Mouse (Mus musculus): ENCODE measurements around the gene Cyren. TPM values are rescaled to one million over a fixed set of nuclear protein-coding genes. Genes with fewer than 3 reads are reported as not detected.

Gene Cyren
- 1 to 10 TPM; 5.9 to 7.1 TPM for total RNA-seq (2021)
- long read RNA-seq, experiment 1, partial matches to known transcripts, result 4 of 14 reads
- long read RNA-seq, experiment 1, other reads (novel, unspliced or antisense), result 7 of 14 reads
- long read RNA-seq, experiment 2, partial matches to known transcripts, result 0 of 4 reads
- long read RNA-seq, experiment 2, other reads (novel, unspliced or antisense), result 1 of 4 reads

DNA sequence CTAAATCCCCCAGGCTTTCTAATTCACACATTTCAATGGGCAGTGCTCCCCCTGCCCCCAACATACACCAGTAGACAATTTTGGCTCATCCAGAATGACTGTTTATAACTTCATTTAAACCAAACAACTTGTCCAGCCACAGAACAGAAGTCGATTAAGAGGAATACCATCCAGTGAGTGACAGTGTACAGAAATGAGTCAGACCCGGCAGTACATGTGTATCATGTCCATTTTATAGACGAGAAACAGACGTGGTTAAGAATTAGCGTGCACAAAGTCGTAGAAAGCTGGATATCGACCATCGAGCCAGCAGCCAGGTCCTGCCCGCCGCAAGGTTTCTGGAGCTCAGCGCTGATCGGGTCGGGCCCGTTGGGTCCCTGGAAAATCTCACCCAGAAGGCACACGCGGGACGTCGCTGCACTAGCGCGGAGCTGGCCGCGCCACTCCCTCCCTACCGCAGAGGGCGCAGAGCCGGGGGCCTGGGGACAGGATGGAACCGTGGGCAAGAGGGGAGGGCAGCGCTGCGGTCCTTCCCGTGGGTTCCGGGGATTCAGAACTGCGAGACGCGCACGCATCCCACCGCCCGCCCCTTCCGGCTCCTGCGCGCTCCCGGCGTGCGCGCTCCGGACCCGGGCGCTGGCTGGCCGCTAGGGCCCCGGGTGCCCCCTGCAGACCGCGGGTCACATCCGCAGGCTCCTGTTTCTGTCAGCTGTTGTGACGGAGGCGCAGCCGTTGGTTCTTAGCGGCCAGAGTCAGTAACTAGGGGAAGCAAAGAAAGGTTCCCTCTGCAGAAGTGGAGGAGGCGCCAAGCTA is at the start of gene Cyren:
Gene Cyren, minus strand, starts transcription at position 552 of the 813 bp plus-strand sequence.
- peak; percentile 97 for DNase-seq
- intact Hi-C loops (cut with DNase I), result loop anchor here (2.0 to 5.0 kb wide), 3 partner anchors 15 to 365 kb away; partner anchors contain the start of genes Agbl3 and Tmem140

GRCm38 (mm10) chr6:34927594-34927993 is 49.7 kb upstream of the Cyren start:
- no peak for DNase-seq
- intact Hi-C loops (cut with DNase I), result loop anchor here (5.0 to 10.0 kb wide), 2 partner anchors 415 to 633 kb away; no protein-coding TSS in a partner anchor

GRCm38 (mm10) chr6:34927156-34927555 is 49.3 kb upstream of the Cyren start:
- intact Hi-C loops (cut with DNase I), result loop anchor here (5.0 to 10.0 kb wide), 2 partner anchors 415 to 632 kb away; no protein-coding TSS in a partner anchor
- peak; percentile 70 to 80 for DNase-seq

DNA sequence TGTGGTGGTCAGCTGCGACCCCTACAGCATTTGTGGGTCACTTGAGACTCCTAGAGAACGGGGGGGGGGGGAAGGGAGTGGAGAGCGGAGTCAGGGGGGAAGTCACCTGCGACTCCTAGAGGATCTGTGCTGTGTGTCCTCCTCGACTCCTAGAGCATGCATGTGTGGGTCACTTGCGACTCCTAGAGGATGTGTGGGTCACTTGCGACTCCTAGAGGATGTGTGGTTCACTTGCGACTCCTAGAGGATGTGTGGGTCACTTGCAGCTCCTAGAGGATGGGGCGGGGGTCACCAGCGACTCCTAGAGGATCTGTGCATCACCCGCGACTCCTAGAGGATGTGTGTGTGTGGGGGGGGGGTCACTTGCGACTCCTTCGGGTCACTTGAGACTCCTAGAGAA is 44.1 kb upstream of the Cyren start:
- intact Hi-C loops (cut with DNase I), result loop anchor here (2.0 to 10.0 kb wide), 3 partner anchors 41 to 627 kb away; no protein-coding TSS in a partner anchor
- peak; percentile 48 to 65 for DNase-seq

DNA sequence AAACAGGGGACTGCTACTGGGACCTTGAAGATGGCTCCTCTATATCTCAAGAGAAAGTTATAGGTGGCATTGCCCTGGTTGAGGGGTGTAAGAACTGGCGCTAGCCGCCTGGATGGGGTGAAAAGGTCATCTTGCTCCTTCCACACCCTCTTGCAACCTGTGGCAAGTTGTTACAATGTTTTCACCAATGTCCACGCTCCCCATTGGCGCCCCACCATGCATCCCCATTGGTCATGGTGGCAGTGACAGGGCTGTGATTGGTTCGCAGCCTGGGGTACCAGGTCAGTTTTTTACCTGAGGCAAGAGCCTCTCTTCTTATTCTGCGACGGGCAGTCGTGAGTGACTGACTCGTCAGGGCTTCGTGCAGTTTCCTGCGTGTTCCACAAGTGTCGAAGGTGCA is 42.8 kb upstream of the Cyren start:
- no peak for DNase-seq
- intact Hi-C loops (cut with DNase I), result loop anchor here (5.0 to 10.0 kb wide), 2 partner anchors 143 to 626 kb away; no protein-coding TSS in a partner anchor

GRCm38 (mm10) chr6:34919956-34920355 is 42.1 kb upstream of the Cyren start, which contains the start of gene Stra8:
Stra8 (plus strand) TSS chr6:34920163.
- DNase-seq, result no peak
- intact Hi-C loops (cut with DNase I), result loop anchor here (5.0 to 10.0 kb wide), 3 partner anchors 143 to 625 kb away; no protein-coding TSS in a partner anchor

GRCm38 (mm10) chr6:34919146-34919545 is 41.3 kb upstream of the Cyren start:
- intact Hi-C loops (cut with DNase I), result loop anchor here (5.0 kb wide), 1 partner anchor 157 kb away; no protein-coding TSS in a partner anchor
- no peak for DNase-seq

GRCm38 (mm10) chr6:34914462-34914861 is 36.6 kb upstream of the Cyren start:
- intact Hi-C loops (cut with DNase I), result no loop called here
- DNase-seq, result no peak

GRCm38 (mm10) chr6:34913341-34914040 is 35.6 kb upstream of the Cyren start:
- DNase-seq, result no peak
- intact Hi-C loops (cut with DNase I), result no loop called here

GRCm38 (mm10) chr6:34910371-34911219 is 32.7 kb upstream of the Cyren start, which contains the start of gene Wdr91:
Wdr91 (minus strand) TSS chr6:34910876.
- intact Hi-C loops (cut with DNase I), result no loop called here
- peak; percentile 96 to 97 for DNase-seq

- intact Hi-C loops (cut with DNase I), result no loop called here
- no peak for DNase-seq
Observed at GRCm38 (mm10) chr6:34909631-34910345, 31.9 kb upstream of the Cyren start.

DNA sequence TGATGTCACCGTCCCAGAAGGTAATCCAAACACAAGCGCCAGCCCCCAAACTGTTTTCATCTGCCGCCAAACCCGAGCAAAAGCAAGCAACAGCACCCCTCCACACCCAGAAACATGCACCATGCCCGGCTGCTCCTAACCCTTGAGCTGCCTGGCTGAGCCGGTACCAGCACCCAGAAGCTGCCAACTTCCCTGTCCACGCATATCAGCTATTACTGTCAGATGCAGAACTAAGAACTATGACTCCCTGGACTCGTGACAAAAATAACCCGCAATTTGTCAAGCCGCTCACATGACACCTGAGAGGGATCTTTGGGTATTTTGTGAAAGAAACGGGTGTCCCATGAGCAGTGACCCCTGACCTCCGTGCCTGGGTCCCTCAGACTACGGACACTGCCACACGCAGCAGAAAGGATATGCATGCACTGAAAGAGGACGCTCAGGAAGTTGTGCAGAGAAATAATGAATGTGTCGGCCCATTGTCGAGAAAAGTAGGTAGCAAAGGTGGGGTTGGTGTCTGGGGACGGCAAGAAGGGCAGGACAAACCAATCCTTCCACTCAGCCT is 29.9 kb upstream of the Cyren start:
- DNase-seq, result no peak
- intact Hi-C loops (cut with DNase I), result no loop called here

GRCm38 (mm10) chr6:34907121-34907614 is 29.3 kb upstream of the Cyren start:
- intact Hi-C loops (cut with DNase I), result no loop called here
- DNase-seq, result no peak

DNA sequence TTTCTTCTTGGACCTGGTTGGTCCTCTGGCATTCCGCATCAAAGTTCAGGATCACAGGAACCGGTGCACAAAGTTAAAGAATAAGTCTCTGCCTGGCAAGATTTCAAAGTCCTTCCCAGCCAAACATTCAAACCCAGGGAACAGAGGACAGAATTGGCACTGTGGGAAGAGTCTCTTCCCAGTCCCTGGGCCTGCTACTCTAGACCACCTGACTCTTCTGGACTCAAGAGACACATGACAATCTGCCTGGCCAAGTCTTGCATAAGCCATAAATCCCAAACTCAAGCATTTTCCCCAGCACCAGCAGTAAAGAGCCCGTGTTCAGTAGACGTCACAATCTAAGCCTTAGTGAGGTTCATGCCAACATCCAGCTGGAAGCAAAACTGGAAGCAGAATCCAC is 28.8 kb upstream of the Cyren start:
- intact Hi-C loops (cut with DNase I), result no loop called here
- DNase-seq, result no peak

GRCm38 (mm10) chr6:34906125-34906524 is 28.3 kb upstream of the Cyren start:
- intact Hi-C loops (cut with DNase I), result no loop called here
- no peak for DNase-seq

- DNase-seq, result no peak
- intact Hi-C loops (cut with DNase I), result no loop called here
Observed at GRCm38 (mm10) chr6:34904361-34904760, 26.5 kb upstream of the Cyren start.

- intact Hi-C loops (cut with DNase I), result no loop called here
- DNase-seq, result no peak
Observed at GRCm38 (mm10) chr6:34903851-34904250, 26.0 kb upstream of the Cyren start.

DNA sequence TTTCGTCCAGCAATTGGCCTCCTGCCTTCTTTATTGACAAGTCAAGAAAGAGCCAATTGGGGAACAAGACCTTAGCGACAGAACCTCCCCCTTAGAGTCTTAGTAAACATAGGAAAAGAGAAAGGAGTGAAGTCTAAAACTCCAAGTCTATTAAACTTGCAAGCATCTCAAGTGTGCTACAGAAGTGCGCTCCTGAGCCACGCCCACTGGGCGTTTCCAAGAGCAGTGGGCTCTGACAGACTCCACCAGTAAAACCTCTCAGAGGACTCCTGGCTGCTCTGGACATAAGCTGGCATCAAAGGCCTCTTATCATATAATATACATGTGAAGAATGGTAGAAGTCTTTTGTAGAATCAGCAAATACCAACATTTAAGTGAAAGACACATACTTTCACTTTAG is 25.6 kb upstream of the Cyren start:
- no peak for DNase-seq
- intact Hi-C loops (cut with DNase I), result no loop called here

DNA sequence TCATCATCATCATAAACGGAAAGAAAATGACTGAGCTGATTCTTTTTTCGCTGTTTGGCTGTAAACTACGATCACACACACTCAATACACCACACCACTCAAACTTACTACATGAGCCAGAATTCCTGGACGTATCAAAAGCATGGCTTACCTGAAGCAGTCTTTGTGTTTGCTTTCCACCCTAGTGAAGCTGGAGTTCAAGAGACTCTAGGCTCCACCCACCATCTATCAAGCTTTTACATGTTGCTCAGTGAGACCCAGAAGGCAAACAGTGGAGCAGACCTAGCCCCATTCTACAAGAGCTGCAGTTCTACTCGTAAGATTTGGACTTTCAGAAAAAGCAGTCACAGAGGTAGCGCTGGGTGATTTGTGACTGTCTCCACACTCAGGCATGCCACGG is 24.7 kb upstream of the Cyren start:
- intact Hi-C loops (cut with DNase I), result no loop called here
- DNase-seq, result no peak
